Mouse (Mus musculus) hindbrain, embryonic 10.5 days (tissue): ENCODE data around the gene Rtl10. TPM values are rescaled to one million over a fixed set of nuclear protein-coding genes. Genes with fewer than 3 reads are reported as not detected.

Experiments used
- DNase-seq: peaks from one replicate; pipeline ENCODE4 v3.0.0-alpha.2; 2017; ENCODE audit warnings: low spot score
- H3K27ac ChIP-seq: fragments of 300-500 bp; sonication (generic); 2 replicates; pipeline ENCODE4 v1.5.1; 2016; ENCODE audit warnings: mild to moderate bottlenecking, moderate library complexity
- H3K27me3 ChIP-seq: fragments of 300-500 bp; sonication (generic); 2 replicates; pipeline ENCODE4 v1.6.1; 2016; ENCODE audit warnings: mild to moderate bottlenecking; ENCODE audit not compliant: poor library complexity, insufficient read depth, severe bottlenecking
- H3K36me3 ChIP-seq: fragments of 300-500 bp; sonication (generic); 2 replicates; pipeline ENCODE4 v1.6.1; 2016; ENCODE audit warnings: mild to moderate bottlenecking, moderate library complexity
- H3K4me1 ChIP-seq: fragments of 300-500 bp; sonication (generic); replicated peaks from 2 replicates; pipeline ENCODE4 v1.6.1; 2016; ENCODE audit warnings: mild to moderate bottlenecking
- H3K4me3 ChIP-seq: fragments of 300-500 bp; sonication (generic); 2 replicates; pipeline ENCODE4 v1.5.1; 2016; ENCODE audit warnings: mild to moderate bottlenecking, moderate library complexity
- H3K9me3 ChIP-seq: fragments of 300-500 bp; sonication (generic); 2 replicates; pipeline ENCODE4 v1.6.1; 2016; ENCODE audit warnings: mild to moderate bottlenecking, moderate library complexity
- WGBS: fragments of 180-500 bp; shearing (Covaris S2); methylation state at CpG from one replicate; pipeline ENCODE4 v1.1.7; 2016; 5-methylcytosine and 5-hydroxymethylcytosine counted together
- polyA plus RNA-seq: library from polyadenylated mRNA; unstranded; fragments of >200 nt; fragmentation: Nextera tagmentation; extraction: Ambion mirVana; gene quantifications from 2 replicates; pipeline ENCODE4 v1.2.1, GENCODE M21; 2016

Rtl10 gene
- 2.2 and 2.7 TPM in 2 replicates for polyA plus RNA-seq

- Histone ChIP-seq H3K27me3 (no peaks in the 10 kb centered on the region), H3K27ac (peak within 1 kb of the TSS; percentile 95), H3K4me1 (peaks cover 28% of the 10 kb centered on the region), H3K36me3 (peaks cover 22% of the 10 kb centered on the region), H3K9me3 (no peaks in the 10 kb centered on the region), H3K4me3 (peak within 1 kb of the TSS; percentile 84)
- DNase-seq, result peak; percentile 98
- under 1% methylated on average over 51 of the region's 51 CpGs for WGBS
These were observed at the start of gene Rtl10, which contains the start of gene Gnb1l for GRCm38 (mm10) chr16:18498558-18498990. TSS of gene Rtl10 (plus strand) at chr16:18498901. TSS of gene Gnb1l (plus strand) at chr16:18498713.

- 95% methylated on average over 4 of the region's 4 CpGs for WGBS
- Histone ChIP-seq H3K9me3 (no peaks in the 10 kb centered on the region), H3K36me3 (peaks cover 22% of the 10 kb centered on the region), H3K4me3 (no peak overlapping the region), H3K27ac (no peak overlapping the region), H3K4me1 (peaks cover 24% of the 10 kb centered on the region), H3K27me3 (0 out of 2 replicates have a peak, but pooled peaks cover 6% of the 10 kb centered on the region)
- no peak for DNase-seq
These were observed 49.7 kb upstream of the Rtl10 start for GRCm38 (mm10) chr16:18449005-18449404.

GRCm38 (mm10) chr16:18451486-18452181 is 47.1 kb upstream of the Rtl10 start:
- no peaks in the 10 kb centered on the region for H3K9me3 ChIP-seq
- peaks cover 27% of the 10 kb centered on the region for H3K27me3 ChIP-seq
- peaks cover 27% of the 10 kb centered on the region for H3K36me3 ChIP-seq
- no peak overlapping the region for H3K4me3 ChIP-seq
- no peak overlapping the region for H3K27ac ChIP-seq
- peaks cover 41% of the 10 kb centered on the region for H3K4me1 ChIP-seq
- WGBS, result 68% methylated on average over 9 of the region's 9 CpGs
- no peak for DNase-seq

GRCm38 (mm10) chr16:18452361-18452862 is 46.3 kb upstream of the Rtl10 start:
- H3K27ac ChIP-seq, result no peak overlapping the region
- H3K27me3 ChIP-seq, result peaks cover 35% of the 10 kb centered on the region
- DNase-seq, result no peak
- WGBS, result 86% methylated on average over 8 of the region's 8 CpGs
- H3K4me1 ChIP-seq, result peaks cover 41% of the 10 kb centered on the region
- H3K9me3 ChIP-seq, result no peaks in the 10 kb centered on the region
- no peak overlapping the region for H3K4me3 ChIP-seq
- peaks cover 35% of the 10 kb centered on the region for H3K36me3 ChIP-seq

- Histone ChIP-seq H3K9me3 (no peaks in the 10 kb centered on the region), H3K4me3 (no peak overlapping the region), H3K36me3 (peaks cover 42% of the 10 kb centered on the region), H3K27ac (peak overlapping the region; percentile 5), H3K4me1 (peaks cover 48% of the 10 kb centered on the region), H3K27me3 (peaks cover 45% of the 10 kb centered on the region)
- 32% methylated on average over 5 of the region's 5 CpGs for WGBS
- DNase-seq, result peak; percentile 64
These were observed 44.9 kb upstream of the Rtl10 start for GRCm38 (mm10) chr16:18453846-18454245.

- Histone ChIP-seq H3K36me3 (peaks cover 36% of the 10 kb centered on the region), H3K27ac (no peak overlapping the region), H3K4me1 (peaks cover 64% of the 10 kb centered on the region), H3K9me3 (no peaks in the 10 kb centered on the region), H3K27me3 (peaks cover 48% of the 10 kb centered on the region), H3K4me3 (no peak overlapping the region)
- WGBS, result 90% methylated on average over 6 of the region's 6 CpGs
- no peak for DNase-seq
These were observed 43.3 kb upstream of the Rtl10 start for GRCm38 (mm10) chr16:18455407-18455806.

- no peaks in the 10 kb centered on the region for H3K9me3 ChIP-seq
- H3K4me3 ChIP-seq, result no peak overlapping the region
- DNase-seq, result no peak
- H3K4me1 ChIP-seq, result peaks cover 64% of the 10 kb centered on the region
- H3K36me3 ChIP-seq, result peaks cover 32% of the 10 kb centered on the region
- peaks cover 74% of the 10 kb centered on the region for H3K27me3 ChIP-seq
- H3K27ac ChIP-seq, result peak overlapping the region; percentile 67; the same call in 1 of the 2 replicates
These were observed 40.0 kb upstream of the Rtl10 start for GRCm38 (mm10) chr16:18458661-18459060.

GRCm38 (mm10) chr16:18459335-18459954 is 39.3 kb upstream of the Rtl10 start:
- H3K27ac ChIP-seq, result peak overlapping the region; percentile 73
- 8% methylated on average over 12 of the region's 12 CpGs for WGBS
- peaks cover 79% of the 10 kb centered on the region for H3K27me3 ChIP-seq

GRCm38 (mm10) chr16:18459955-18460370 is 38.7 kb upstream of the Rtl10 start:
- peak; percentile 65 for DNase-seq
- peaks cover 79% of the 10 kb centered on the region for H3K27me3 ChIP-seq
- H3K27ac ChIP-seq, result peak overlapping the region; percentile 73
- peak overlapping the region; percentile 10 for H3K4me3 ChIP-seq
- whole genome bisulfite sequencing, result 3% methylated on average over 11 of the region's 11 CpGs
- H3K9me3 ChIP-seq, result no peaks in the 10 kb centered on the region
- peaks cover 53% of the 10 kb centered on the region for H3K4me1 ChIP-seq
- peaks cover 26% of the 10 kb centered on the region for H3K36me3 ChIP-seq

More at GRCm38 (mm10) chr16:18459335-18459954, 39.3 kb upstream of the Rtl10 start:
- peak; percentile 47 for DNase-seq
- Histone ChIP-seq H3K36me3 (peaks cover 30% of the 10 kb centered on the region), H3K4me1 (peaks cover 57% of the 10 kb centered on the region), H3K4me3 (peak overlapping the region; percentile 10), H3K9me3 (no peaks in the 10 kb centered on the region)

GRCm38 (mm10) chr16:18460826-18461225 is 37.9 kb upstream of the Rtl10 start:
- WGBS, result 90% methylated on average over 3 of the region's 3 CpGs
- Histone ChIP-seq H3K27ac (peak overlapping the region; percentile 73; the same call in 1 of the 2 replicates), H3K4me3 (no peak overlapping the region), H3K9me3 (no peaks in the 10 kb centered on the region), H3K4me1 (peaks cover 44% of the 10 kb centered on the region), H3K27me3 (peaks cover 70% of the 10 kb centered on the region), H3K36me3 (peaks cover 22% of the 10 kb centered on the region)
- no peak for DNase-seq

- WGBS, result 60% methylated on average over 9 of the region's 9 CpGs
- H3K9me3 ChIP-seq, result no peaks in the 10 kb centered on the region
- no peak overlapping the region for H3K4me3 ChIP-seq
- H3K36me3 ChIP-seq, result peaks cover 11% of the 10 kb centered on the region
- H3K4me1 ChIP-seq, result peaks cover 44% of the 10 kb centered on the region
- no peak for DNase-seq
- H3K27me3 ChIP-seq, result peaks cover 60% of the 10 kb centered on the region
- no peak overlapping the region for H3K27ac ChIP-seq
These were observed 36.7 kb upstream of the Rtl10 start for GRCm38 (mm10) chr16:18462031-18462430.

- Histone ChIP-seq H3K27ac (no peak overlapping the region), H3K9me3 (no peaks in the 10 kb centered on the region), H3K27me3 (peaks cover 54% of the 10 kb centered on the region), H3K4me1 (peaks cover 44% of the 10 kb centered on the region), H3K36me3 (peaks cover 5% of the 10 kb centered on the region; the same call in 1 of the 2 replicates), H3K4me3 (no peak overlapping the region)
- 56% methylated on average over 8 of the region's 8 CpGs for WGBS
- no peak for DNase-seq
These were observed 36.1 kb upstream of the Rtl10 start for GRCm38 (mm10) chr16:18462598-18462997.

GRCm38 (mm10) chr16:18464271-18464670 is 34.4 kb upstream of the Rtl10 start:
- no peaks in the 10 kb centered on the region for H3K9me3 ChIP-seq
- 71% methylated on average over 3 of the region's 3 CpGs for WGBS

More at GRCm38 (mm10) chr16:18464271-18464670, 34.4 kb upstream of the Rtl10 start:
- Histone ChIP-seq H3K27me3 (peaks cover 46% of the 10 kb centered on the region), H3K36me3 (peaks cover 6% of the 10 kb centered on the region; the same call in 1 of the 2 replicates), H3K27ac (no peak overlapping the region; the same call in 1 of the 2 replicates), H3K4me3 (no peak overlapping the region), H3K4me1 (peaks cover 31% of the 10 kb centered on the region)
- DNase-seq, result no peak
